Mouse (Mus musculus) 3134 (cell line): ENCODE data around the gene Proca1.

ENCODE experiments used
- DNase-seq: peaks from one replicate; pipeline ENCODE4 v3.0.0-alpha.2; 2011; ENCODE audit warnings: low spot score; ENCODE audit not compliant: insufficient read length; ENCODE audit errors: extremely low read depth

Gene Proca1

DNA sequence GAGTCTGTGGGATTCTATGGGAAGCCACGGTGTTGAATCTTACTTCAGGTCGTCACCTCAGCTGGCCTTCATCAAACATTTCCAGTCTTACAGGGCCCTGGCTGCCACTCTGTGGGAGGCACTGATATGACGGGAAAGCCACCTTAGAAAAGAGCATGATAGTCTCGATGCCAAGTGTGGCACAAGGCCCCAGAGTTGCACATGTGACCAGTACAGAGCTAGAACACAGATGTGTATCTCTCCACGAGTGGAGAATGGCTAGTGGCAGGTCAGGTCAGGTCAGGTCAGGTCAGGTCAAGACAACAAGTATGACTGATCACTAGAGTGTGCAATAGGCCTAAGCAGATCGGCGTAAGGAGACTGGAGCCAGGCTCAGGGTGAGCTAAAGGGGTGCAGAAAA, 17.4 kb downstream of the Proca1 start:
- DNase-seq: no peak

- no peak for DNase-seq
Observed at GRCm38 (mm10) chr11:78211513-78211912, 18.3 kb downstream of the Proca1 start.

- DNase-seq: no peak
Observed at GRCm38 (mm10) chr11:78213086-78213817, 20.1 kb downstream of the Proca1 start.

- no peak for DNase-seq
Observed at GRCm38 (mm10) chr11:78215709-78216317, 22.6 kb downstream of the Proca1 start.

GRCm38 (mm10) chr11:78223586-78223985, 30.4 kb downstream of the Proca1 start:
- no peak for DNase-seq

DNA sequence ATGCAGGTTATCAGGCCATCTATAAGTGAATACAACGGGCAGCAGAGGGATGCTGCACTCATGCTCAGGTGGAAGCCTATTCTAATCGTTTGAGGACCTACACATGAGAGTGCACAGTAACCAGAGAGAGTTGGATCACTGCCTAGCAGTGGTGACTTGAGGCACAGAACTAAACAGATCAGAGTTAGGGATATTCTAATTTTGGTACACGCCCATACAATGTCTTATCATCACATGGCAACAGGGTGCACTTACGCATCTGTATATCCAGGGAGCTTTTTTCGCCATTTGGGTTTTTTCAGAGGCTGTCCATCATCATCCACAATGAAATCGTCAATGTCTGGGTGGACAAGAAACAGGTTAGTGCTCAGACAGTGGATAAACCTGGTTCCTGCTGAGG, 38.3 kb downstream of the Proca1 start:
- no peak for DNase-seq

DNA sequence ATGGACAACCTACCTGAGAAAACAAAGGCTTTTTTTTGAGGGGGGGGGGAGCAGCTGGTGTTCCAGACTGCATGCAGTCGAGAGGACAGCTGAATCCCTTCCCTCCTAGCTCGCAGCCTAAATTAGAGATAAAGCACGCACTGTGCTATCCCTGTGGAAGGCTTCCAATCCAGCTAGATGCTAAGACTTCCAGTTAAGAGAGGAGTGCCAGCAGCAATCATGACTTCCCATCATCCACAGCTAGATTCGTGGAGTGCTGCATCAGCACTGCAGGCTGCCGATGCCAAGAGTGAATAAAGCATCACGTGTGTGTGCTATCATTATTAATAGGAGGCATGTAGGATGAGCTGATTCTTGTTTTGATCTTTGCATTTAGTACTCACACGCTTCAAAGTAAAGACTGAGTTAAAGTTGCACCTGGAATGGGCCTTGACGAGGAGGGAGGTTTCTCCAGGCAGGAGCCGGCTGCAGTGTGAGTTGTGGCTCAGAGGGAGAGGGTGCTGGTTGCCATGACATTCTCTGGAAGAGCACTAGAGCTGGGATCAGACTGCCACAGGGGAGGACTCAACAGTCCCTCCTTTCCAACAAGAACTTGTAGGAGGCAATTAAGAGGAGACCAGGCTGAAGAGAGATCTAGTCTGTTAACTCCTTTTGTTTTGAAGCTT, 47.1 kb downstream of the Proca1 start:
- no peak for DNase-seq

DNA sequence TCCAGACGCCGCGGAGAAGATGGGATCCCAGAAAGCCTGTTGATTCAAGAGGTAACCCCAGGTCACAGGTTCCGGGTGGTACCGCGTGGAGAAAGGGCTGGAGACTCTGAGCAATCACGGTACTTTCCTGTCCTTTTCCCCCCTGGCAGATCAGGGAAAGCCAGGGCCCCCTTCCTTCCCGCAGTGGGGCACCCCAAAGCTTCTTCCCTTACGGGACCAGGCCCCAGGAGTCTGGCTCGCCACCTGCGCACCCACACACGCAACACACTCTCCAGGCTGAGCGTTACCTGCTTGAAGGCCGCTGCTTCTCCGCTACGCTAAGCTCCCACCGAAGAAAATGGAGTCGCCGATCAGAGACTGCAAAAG, 52.1 kb downstream of the Proca1 start:
- DNase-seq: no peak

DNA sequence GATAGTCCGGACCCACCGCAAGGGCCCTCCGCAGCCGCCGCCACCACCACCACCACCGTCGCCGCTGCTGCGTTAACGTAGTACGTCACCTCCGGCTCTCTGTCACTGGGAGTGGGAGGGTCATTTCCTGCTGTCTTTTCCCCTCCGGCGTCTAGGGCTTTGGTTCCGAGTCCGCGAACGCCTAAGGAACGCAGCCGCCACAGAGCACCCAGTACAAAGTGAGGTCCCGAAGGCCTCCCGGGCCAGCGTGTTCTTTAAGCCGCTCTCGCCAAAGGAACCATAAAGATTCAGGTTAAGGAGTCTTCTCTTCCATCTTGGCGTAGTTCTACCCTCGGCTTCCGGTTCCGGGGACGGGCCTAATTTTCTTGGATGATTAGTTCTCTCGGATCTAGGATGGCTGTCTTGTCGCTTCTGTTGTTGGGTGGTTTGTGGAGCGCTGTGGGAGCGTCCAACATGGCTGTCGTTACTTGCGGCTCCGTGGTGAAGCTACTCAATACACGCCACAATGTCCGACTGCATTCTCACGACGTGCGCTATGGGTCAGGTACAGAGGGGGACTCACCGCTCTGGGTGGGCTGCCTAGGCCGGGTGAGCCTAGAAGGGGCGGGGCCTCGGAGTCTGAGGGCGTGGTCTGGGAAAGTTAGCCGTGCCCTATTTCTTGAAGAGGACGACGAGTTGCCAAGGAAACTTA, 52.6 kb downstream of the Proca1 start, which contains the start of the genes Sdf2 and Supt6:
Gene Sdf2 (plus strand): TSS at position 120 of the 691 bp plus-strand sequence.
Gene Supt6 (minus strand): TSS at position 361 of the 691 bp plus-strand sequence.
- peak; percentile 95 for DNase-seq

DNA sequence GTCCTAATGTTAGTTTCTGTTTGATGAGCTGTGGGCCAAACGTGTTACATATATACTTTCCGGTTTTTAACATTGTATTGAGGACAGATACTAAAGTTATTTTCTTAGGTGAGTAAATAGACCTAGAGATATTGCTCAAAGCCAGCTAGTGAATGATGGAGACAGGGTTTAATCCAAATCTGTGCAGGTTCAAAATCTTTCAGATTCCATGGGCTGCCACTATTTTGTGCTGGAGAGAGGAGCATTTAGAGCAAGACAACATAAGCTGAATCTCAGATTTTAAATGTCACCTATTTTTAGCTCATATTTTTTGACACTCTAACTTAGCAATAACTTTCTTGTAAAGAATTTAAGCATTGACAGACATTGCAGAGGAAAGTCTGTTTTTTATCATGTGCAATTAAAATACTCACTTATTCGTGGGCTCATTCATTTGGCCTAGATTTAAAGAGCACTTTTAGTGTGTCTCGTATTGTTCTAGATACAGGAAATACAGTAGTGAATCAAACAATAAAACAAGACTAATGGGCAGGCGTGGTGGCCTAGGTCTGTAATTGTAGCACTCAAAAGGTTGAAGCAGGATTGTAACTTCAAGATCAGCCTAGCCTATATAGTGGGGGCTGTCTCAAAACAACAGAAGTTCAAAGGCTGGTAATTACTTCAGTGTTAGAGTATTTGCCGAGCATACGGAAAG, 53.3 kb downstream of the Proca1 start:
- DNase-seq: no peak

GRCm38 (mm10) chr11:78247012-78247348, 53.8 kb downstream of the Proca1 start:
- DNase-seq: no peak

DNA sequence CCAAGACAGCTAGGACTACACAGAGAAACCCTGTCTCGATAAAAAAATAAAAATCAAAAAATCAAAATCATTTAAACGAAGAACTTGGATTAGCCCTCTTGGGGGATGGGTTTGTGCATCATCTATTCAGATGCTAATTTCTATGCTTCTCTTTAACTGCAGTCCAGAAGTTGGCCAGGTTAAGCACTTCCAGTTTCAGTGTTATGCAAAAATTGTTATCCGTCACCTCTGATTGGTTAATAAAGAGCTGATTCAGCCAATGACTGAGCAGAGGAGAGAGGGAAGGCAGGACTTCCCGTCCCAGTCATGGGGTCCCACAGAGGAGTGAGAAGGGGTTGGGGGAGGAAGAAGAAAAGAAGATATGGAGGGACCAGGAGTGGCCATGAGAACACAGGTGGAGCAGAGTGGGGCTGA, 54.5 kb downstream of the Proca1 start:
- peak; percentile 19 for DNase-seq
